7 mouse cellular contexts compared by ENCODE assay signal in the genomic region with DNA sequence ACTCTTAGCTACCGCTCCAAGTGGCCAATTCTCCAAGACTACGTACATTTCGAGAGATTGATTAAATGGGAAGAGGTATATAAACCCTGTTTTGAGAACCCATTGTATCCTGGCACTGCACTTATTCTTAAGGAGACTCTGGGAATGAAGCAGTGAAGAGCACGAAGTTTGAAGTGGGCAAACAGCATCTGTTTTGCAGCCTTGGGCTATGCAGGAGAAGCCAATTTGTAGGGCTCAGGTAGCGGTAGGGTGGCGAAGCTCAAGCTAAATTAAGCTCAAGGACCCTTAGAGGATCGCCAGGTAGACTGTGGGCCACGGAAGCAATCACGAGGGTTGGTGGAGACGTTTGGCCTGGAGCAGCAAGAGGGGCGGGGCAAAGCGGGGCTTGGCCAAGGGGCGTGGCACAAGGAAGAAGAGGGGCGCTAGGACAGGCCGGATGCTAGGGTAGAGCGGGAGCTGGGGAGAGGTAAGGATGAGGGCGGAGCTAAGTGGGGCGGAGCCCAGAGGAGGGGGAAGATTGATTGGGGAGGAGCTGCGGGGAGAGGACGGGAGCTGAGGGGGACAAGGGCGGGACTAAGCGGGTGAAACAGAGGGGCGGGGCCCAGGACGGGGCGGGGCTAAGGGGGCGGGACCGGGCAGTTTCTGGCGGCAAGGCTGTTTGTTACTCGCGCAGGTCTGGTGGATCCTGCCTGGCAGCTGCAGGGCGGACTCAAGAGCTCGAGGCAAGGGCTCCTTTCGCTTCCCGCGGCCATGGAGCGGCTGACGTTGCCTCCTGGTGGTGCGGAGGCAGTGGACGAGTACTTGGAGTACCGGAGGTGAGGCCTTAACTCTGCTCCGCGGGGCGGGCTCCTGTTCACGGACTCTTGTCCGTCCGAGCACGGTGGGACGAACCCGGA. TPM values are rescaled to one million over a fixed set of nuclear protein-coding genes. Genes with fewer than 3 reads are reported as not detected.
DNase-seq lines count a peak whose midpoint lies in the region; ATAC-seq and TF ChIP-seq lines count a peak whose summit lies in the region.

A gene (plus strand): TSS at position 581 of the 896 bp plus-strand sequence.

- H3K27me3 ChIP-seq in intestine, postnatal 0 days (replicated peaks; ENCODE audit: control insufficient read depth, insufficient read depth, low read length) = no peaks in the 10 kb centered on the region
- no peaks in the 10 kb centered on the region for H3K27me3 ChIP-seq in midbrain, embryonic 12.5 days
- no peaks in the 10 kb centered on the region for H3K27me3 ChIP-seq in small intestine, adult 2 months (ENCODE audit: control insufficient read depth, insufficient read depth, low read length)

- H3K4me3 ChIP-seq in intestine, postnatal 0 days (ENCODE audit: low read depth, low read length) = peak within 1 kb of the TSS; percentile 61
- H3K4me3 ChIP-seq in midbrain, embryonic 12.5 days = peak within 1 kb of the TSS; percentile 57
- H3K4me3 ChIP-seq in small intestine, adult 2 months (ENCODE audit: low read depth, low read length) = peak within 1 kb of the TSS; percentile 66

- DNase-seq in adrenal gland, adult 2 months = peak; percentile 92
- peak; percentile 82 for DNase-seq in embryo, embryonic 11.5 days (ENCODE audit: low read depth, low spot score)
- DNase-seq in gastrocnemius, postnatal 4 days (ENCODE audit: low spot score in 2 of 2) = peak; percentile 55 to 81
- DNase-seq in left cerebral cortex, postnatal 4 days = peak; percentile 86

- TF ChIP-seq CTCF in intestine, postnatal 0 days (IDR thresholded peaks at IDR 0.05; ENCODE audit: low read depth) = peak; percentile 68
- peak; percentile 27; the same call in 1 of the 2 replicates for TF ChIP-seq CTCF in small intestine, adult 2 months (IDR thresholded peaks at IDR 0.05; ENCODE audit: extremely low read depth, insufficient read length, insufficient replicate concordance, low read depth, low read length)

- intact Hi-C loops in left cerebral cortex, postnatal 4 days (cut with DNase I) = loop anchor here (5.0 kb wide), 1 partner anchor 45 kb away; no protein-coding TSS in a partner anchor

- no peaks in the 10 kb centered on the region for H3K36me3 ChIP-seq in intestine, postnatal 0 days (ENCODE audit: control insufficient read depth, insufficient read depth)
- H3K36me3 ChIP-seq in midbrain, embryonic 12.5 days = no peaks in the 10 kb centered on the region
- H3K36me3 ChIP-seq in small intestine, adult 2 months (ENCODE audit: control insufficient read depth, insufficient read depth, low read length) = no peaks in the 10 kb centered on the region

- TF ChIP-seq POLR2A in small intestine, adult 2 months (IDR thresholded peaks at IDR 0.05; ENCODE audit: low read depth, low read length) = peak; percentile 57; the same call in 1 of the 2 replicates

- peak within 1 kb of the TSS; percentile 70 for H3K27ac ChIP-seq in intestine, postnatal 0 days (ENCODE audit: low read depth, low read length)
- H3K27ac ChIP-seq in midbrain, embryonic 12.5 days (replicated peaks) = peak within 1 kb of the TSS; percentile 54; the same call in 1 of the 2 replicates
- H3K27ac ChIP-seq in small intestine, adult 2 months (ENCODE audit: insufficient read depth, low read depth, low read length) = peak within 1 kb of the TSS; percentile 38

- peak within 1 kb of the TSS; percentile 46; the same call in 1 of the 2 replicates for H3K9ac ChIP-seq in intestine, postnatal 0 days (ENCODE audit: low read depth, low read length)
- H3K9ac ChIP-seq in midbrain, embryonic 12.5 days (replicated peaks) = peak within 1 kb of the TSS; percentile 50

- 4% methylated on average over 48 of the region's 49 CpGs for WGBS in intestine, postnatal 0 days
- WGBS in midbrain, embryonic 12.5 days = 4% methylated on average over 47 of the region's 49 CpGs
- WGBS in small intestine, adult 2 months = 4% methylated on average over 44 of the region's 49 CpGs

- peak; percentile 98 for ATAC-seq in intestine, postnatal 0 days
- ATAC-seq in midbrain, embryonic 12.5 days (ENCODE audit: low FRiP score, low read depth) = peak; percentile 97

- peaks cover 3% of the 10 kb centered on the region; the same call in 1 of the 2 replicates for H3K4me1 ChIP-seq in intestine, postnatal 0 days (replicated peaks; ENCODE audit: control insufficient read depth, insufficient read depth, low read length)
- peaks cover 6% of the 10 kb centered on the region for H3K4me1 ChIP-seq in midbrain, embryonic 12.5 days
- peaks cover 8% of the 10 kb centered on the region; the same call in 1 of the 2 replicates for H3K4me1 ChIP-seq in small intestine, adult 2 months (ENCODE audit: control insufficient read depth, insufficient read depth, insufficient read length, low read length)

- H3K4me2 ChIP-seq in intestine, postnatal 0 days (replicated peaks; ENCODE audit: low read depth) = peak within 1 kb of the TSS; percentile 80
- H3K4me2 ChIP-seq in midbrain, embryonic 12.5 days (replicated peaks) = peak within 1 kb of the TSS; percentile 82

- H3K9me3 ChIP-seq in intestine, postnatal 0 days (ENCODE audit: control insufficient read depth) = no peaks in the 10 kb centered on the region
- H3K9me3 ChIP-seq in midbrain, embryonic 12.5 days = no peaks in the 10 kb centered on the region

RNA-seq across cellular contexts. Expression of the gene that starts here (rescaled TPM):
- 1 to 10 TPM in 1 of 2 experiments, under 1 TPM in 1; 0.69 to 2.6 TPM for total RNA-seq in adrenal gland, adult 2 months (2021)
- 1.7 and 1.8 TPM in 2 replicates for polyA plus RNA-seq in adrenal gland, adult 2 months (2012; rRNA removed)
- total RNA-seq in gastrocnemius, postnatal 4 days (2021) = 1 to 10 TPM; 2.1 to 3.4 TPM
- polyA plus RNA-seq in intestine, postnatal 0 days (2015; fragmentation: Nextera tagmentation; extraction: Ambion mirVana) = 3.2 and 4.0 TPM in 2 replicates
- total RNA-seq in left cerebral cortex, postnatal 4 days (2021) = 1 to 10 TPM; 2.4 to 2.9 TPM
- polyA plus RNA-seq in midbrain, embryonic 12.5 days (2016; fragmentation: Nextera tagmentation; extraction: Ambion mirVana) = 3.6 and 4.2 TPM in 2 replicates
- polyA plus RNA-seq in small intestine, adult 2 months (2012; rRNA removed) = 2.8 and 3.6 TPM in 2 replicates

Comparison
In these comparisons a context has a peak if more than half of its experiments do, and no peak if none do; other contexts are left out.
1. Peak in every context shown above with its lines: DNase-seq, ATAC-seq, H3K4me3 ChIP-seq and H3K27ac ChIP-seq.